9 mouse cellular contexts compared by ENCODE assay signal in the genomic region with DNA sequence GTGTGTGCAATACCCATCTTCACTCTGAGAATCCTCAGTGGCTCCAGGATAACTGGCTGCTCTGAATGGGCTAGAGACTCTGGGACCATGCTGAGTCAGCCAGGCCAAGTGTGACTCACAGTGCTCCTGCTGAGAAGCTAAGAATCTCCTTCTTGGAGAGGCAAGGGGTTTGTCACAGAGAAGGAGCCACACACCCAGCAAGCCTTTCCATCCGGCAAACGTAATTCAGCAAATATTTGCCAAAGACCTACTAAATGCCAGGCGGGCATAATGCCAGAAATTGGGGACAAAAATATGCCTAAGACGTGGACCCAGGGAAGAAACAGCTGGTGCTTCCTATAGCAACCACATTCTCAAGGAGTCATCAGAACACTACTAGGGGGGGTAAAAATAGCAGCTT.
DNase-seq lines count a peak whose midpoint lies in the region; TF ChIP-seq lines count a peak whose summit lies in the region.
"Had no signal": no experiment of that assay in that cellular context is flagged by ENCODE, and none has a peak within 500 bp of the region (broad histone marks: within the 10 kb centered on the region; RNA-seq: fewer than 3 reads in every experiment).

No protein-coding gene starts in this region.

- WGBS in heart, embryonic 10.5 days = 50% methylated on average over 4 of the region's 4 CpGs
- 5% methylated on average over 4 of the region's 4 CpGs for WGBS in cerebellum, adult 2 months

- TF ChIP-seq RAD21 in MEL (IDR thresholded peaks at IDR 0.05; ENCODE audit: low read depth, low read length) = no peak

- peak; percentile 33 to 50 for DNase-seq in heart, adult 18-20 months
- no peak for DNase-seq in heart, embryonic 10.5 days (ENCODE audit: low spot score)
- peak; percentile 12 for DNase-seq in MEL (ENCODE audit: low read depth, low spot score)
- peak; percentile 78 to 91 for DNase-seq in cerebellum, adult 2 months
- peak; percentile 40 to 53 for DNase-seq in left cerebral cortex, postnatal 36 days (ENCODE audit: low spot score in 2 of 2)
- no peak for DNase-seq in spleen, postnatal 14 days (ENCODE audit: low spot score in 2 of 2)
- no peak for DNase-seq in layer of hippocampus, postnatal 25 days (ENCODE audit: extremely low spot score in 1 of 2, low spot score in 1 of 2)
- no peak for DNase-seq in spleen, postnatal 36 days (ENCODE audit: low spot score in 2 of 2)

- no peak overlapping the region for H3K9ac ChIP-seq in MEL (ENCODE audit: control insufficient read depth, low read depth, low read length, poor library complexity, severe bottlenecking)
- H3K9ac ChIP-seq: limb, embryonic 13.5 days had no signal

- H3K4me3 ChIP-seq in heart, embryonic 10.5 days = no peak overlapping the region
- no peak overlapping the region for H3K4me3 ChIP-seq in MEL (ENCODE audit: control insufficient read depth in 1 of 2, insufficient read depth in 1 of 2, low read depth in 2 of 2, low read length in 2 of 2)
- H3K4me3 ChIP-seq in cerebellum, adult 2 months (replicated peaks; ENCODE audit: insufficient read depth, low read depth, low read length) = no peak overlapping the region
- H3K4me3 ChIP-seq: limb, embryonic 13.5 days had no signal

- intact Hi-C loops in left cerebral cortex, postnatal 36 days (cut with DNase I) = loop anchor here (5.0 kb wide), 3 partner anchors 40 to 75 kb away; no protein-coding TSS in a partner anchor

- no peaks in the 10 kb centered on the region for H3K27me3 ChIP-seq in heart, embryonic 10.5 days (ENCODE audit: insufficient read depth, poor library complexity, severe bottlenecking)
- no peaks in the 10 kb centered on the region for H3K27me3 ChIP-seq in MEL (ENCODE audit: control insufficient read depth in 1 of 2, insufficient read depth in 2 of 2, low read length in 2 of 2)
- H3K27me3 ChIP-seq in cerebellum, adult 2 months (ENCODE audit: control insufficient read depth, insufficient read depth, low read length) = no peaks in the 10 kb centered on the region
- H3K27me3 ChIP-seq: limb, embryonic 13.5 days had no signal

- no peak for TF ChIP-seq CTCF in MEL (IDR thresholded peaks at IDR 0.05 in 2 of 3, conservative IDR thresholded peaks at IDR 0.05 in 1 of 3; ENCODE audit: control insufficient read depth in 1 of 3, insufficient read depth in 1 of 3, low read depth in 2 of 3, low read length in 3 of 3, poor library complexity in 1 of 3, severe bottlenecking in 1 of 3)
- TF ChIP-seq CTCF in cerebellum, adult 2 months (IDR thresholded peaks at IDR 0.05; ENCODE audit: borderline replicate concordance, insufficient read depth, low read depth, low read length) = no peak

- H3K27ac ChIP-seq in heart, embryonic 10.5 days = no peak overlapping the region
- no peak overlapping the region for H3K27ac ChIP-seq in MEL (ENCODE audit: control insufficient read depth, low read depth, low read length)
- H3K27ac ChIP-seq in cerebellum, adult 2 months (ENCODE audit: insufficient read depth, low read length) = no peak overlapping the region
- H3K27ac ChIP-seq: limb, embryonic 13.5 days had no signal

- H3K79me2 ChIP-seq in MEL (ENCODE audit: control insufficient read depth, insufficient read depth, low read length, poor library complexity) = no peaks in the 10 kb centered on the region

- no peaks in the 10 kb centered on the region for H3K9me3 ChIP-seq in heart, embryonic 10.5 days
- no peaks in the 10 kb centered on the region for H3K9me3 ChIP-seq in MEL (replicated peaks; ENCODE audit: insufficient read depth, low read length)
- H3K9me3 ChIP-seq: limb, embryonic 13.5 days had no signal

- TF ChIP-seq EP300 in MEL (IDR thresholded peaks at IDR 0.05; ENCODE audit: low read depth in 1 of 2, low read length in 2 of 2) = no peak

- H3K36me3 ChIP-seq in heart, embryonic 10.5 days = peaks cover 6% of the 10 kb centered on the region; the same call in 1 of the 2 replicates
- H3K36me3 ChIP-seq in MEL (ENCODE audit: control insufficient read depth in 1 of 2, insufficient read depth in 2 of 2, low read length in 2 of 2) = no peaks in the 10 kb centered on the region

- TF ChIP-seq POLR2A in MEL (IDR thresholded peaks at IDR 0.05; ENCODE audit: control insufficient read depth in 1 of 2, insufficient read depth in 1 of 2, low read depth in 1 of 2, low read length in 2 of 2, poor library complexity in 1 of 2) = no peak
- TF ChIP-seq POLR2A in cerebellum, adult 2 months (IDR thresholded peaks at IDR 0.05; ENCODE audit: borderline replicate concordance, insufficient read depth, low read length) = no peak

- no peaks in the 10 kb centered on the region for H3K4me1 ChIP-seq in heart, embryonic 10.5 days
- H3K4me1 ChIP-seq in MEL (ENCODE audit: control insufficient read depth in 1 of 2, insufficient read depth in 2 of 2, low read length in 2 of 2) = no peaks in the 10 kb centered on the region
- H3K4me1 ChIP-seq in cerebellum, adult 2 months (ENCODE audit: control insufficient read depth, insufficient read depth, low read length) = peaks cover 13% of the 10 kb centered on the region

TF ChIP-seq in MEL, 35 proteins besides CTCF, POLR2A, EP300 and RAD21:
- TF ChIP-seq HCFC1 (IDR thresholded peaks at IDR 0.05; ENCODE audit: low read depth, low read length) (no peak), CHD2 (IDR thresholded peaks at IDR 0.05; ENCODE audit: low read length) (no peak), SMC3 (IDR thresholded peaks at IDR 0.05; ENCODE audit: low read depth, low read length) (no peak), MYC (IDR thresholded peaks at IDR 0.05; ENCODE audit: low read depth, low read length) (no peak), CHD1 (IDR thresholded peaks at IDR 0.05; ENCODE audit: low read depth, low read length) (no peak), POLR2AphosphoS2 (IDR thresholded peaks at IDR 0.05; ENCODE audit: low read length) (no peak), POLR2AphosphoS5 (IDR thresholded peaks at IDR 0.05; ENCODE audit: borderline replicate concordance, low read depth, low read length) (no peak), ZNF384 (IDR thresholded peaks at IDR 0.05; ENCODE audit: low read depth, low read length) (no peak)

Comparison
In these comparisons a context has a peak if more than half of its experiments do, and no peak if none do; other contexts are left out.
1. DNase-seq: peak in heart, adult 18-20 months (2 of 2), MEL (single experiment), cerebellum, adult 2 months (2 of 2) and left cerebral cortex, postnatal 36 days (2 of 2); none in heart, embryonic 10.5 days (single experiment), spleen, postnatal 14 days (0 of 2), layer of hippocampus, postnatal 25 days (0 of 2) and spleen, postnatal 36 days (0 of 2).